Mouse (Mus musculus) ovary, adult 10 weeks (tissue): Measurements from ENCODE around the gene Mbd5. TPM values are rescaled to one million over a fixed set of nuclear protein-coding genes. Genes with fewer than 3 reads are reported as not detected.

Experiments used
- polyA plus RNA-seq: library from polyadenylated mRNA; stranded (reverse); fragments of 350-450 nt; fragmentation: Illumina TruSeq; extraction: RNeasy Lipid Tissue Mini Kit (QIAGEN cat#74804); gene quantifications from one replicate; pipeline ENCODE4 v1.2.3, GENCODE M21; 2014

The Mbd5 gene
- polyA plus RNA-seq: 74.2 TPM

GRCm38 (mm10) chr2:48948841-48949584 is at the start of gene Mbd5:
Mbd5 (plus strand) TSS chr2:48949508.

DNA sequence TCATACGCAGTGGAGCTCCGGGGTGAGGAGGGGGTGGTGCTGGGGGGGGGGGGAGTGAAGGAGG is 776 bp downstream of the Mbd5 start, which contains the start of gene Orc4:
Gene Orc4 (minus strand): TSS at position 26 of the 64 bp plus-strand sequence.

Other genes starting within 250 kb of the Mbd5 start
- gene Acvr2a, start 135.4 kb upstream of the Mbd5 start, polyA plus RNA-seq: 72.6 TPM
- gene Orc4, start 769 bp downstream of the Mbd5 start, polyA plus RNA-seq: 330 TPM